Mouse (Mus musculus) effector memory CD4-positive, alpha-beta T cell, adult 7 months (primary cell): ENCODE data around the gene Gm49673. TPM values are rescaled to one million over a fixed set of nuclear protein-coding genes. Genes with fewer than 3 reads are reported as not detected.

Experiments used
- polyA plus RNA-seq: library from polyadenylated mRNA; unstranded; fragments of 100-300 nt; shearing (Covaris generic); gene quantifications from one replicate; pipeline ENCODE4 v1.2.1, GENCODE M21; 2017

The Gm49673 gene
- polyA plus RNA-seq = 0.27 TPM

GRCm38 (mm10) chr17:8147439-8148316, at the start of gene Gm49673, which contains the start of gene Rnaset2a:
Gene Gm49673, minus strand, starts transcription at chr17:8147788.
Gene Rnaset2a, minus strand, starts transcription at chr17:8148097.

DNA sequence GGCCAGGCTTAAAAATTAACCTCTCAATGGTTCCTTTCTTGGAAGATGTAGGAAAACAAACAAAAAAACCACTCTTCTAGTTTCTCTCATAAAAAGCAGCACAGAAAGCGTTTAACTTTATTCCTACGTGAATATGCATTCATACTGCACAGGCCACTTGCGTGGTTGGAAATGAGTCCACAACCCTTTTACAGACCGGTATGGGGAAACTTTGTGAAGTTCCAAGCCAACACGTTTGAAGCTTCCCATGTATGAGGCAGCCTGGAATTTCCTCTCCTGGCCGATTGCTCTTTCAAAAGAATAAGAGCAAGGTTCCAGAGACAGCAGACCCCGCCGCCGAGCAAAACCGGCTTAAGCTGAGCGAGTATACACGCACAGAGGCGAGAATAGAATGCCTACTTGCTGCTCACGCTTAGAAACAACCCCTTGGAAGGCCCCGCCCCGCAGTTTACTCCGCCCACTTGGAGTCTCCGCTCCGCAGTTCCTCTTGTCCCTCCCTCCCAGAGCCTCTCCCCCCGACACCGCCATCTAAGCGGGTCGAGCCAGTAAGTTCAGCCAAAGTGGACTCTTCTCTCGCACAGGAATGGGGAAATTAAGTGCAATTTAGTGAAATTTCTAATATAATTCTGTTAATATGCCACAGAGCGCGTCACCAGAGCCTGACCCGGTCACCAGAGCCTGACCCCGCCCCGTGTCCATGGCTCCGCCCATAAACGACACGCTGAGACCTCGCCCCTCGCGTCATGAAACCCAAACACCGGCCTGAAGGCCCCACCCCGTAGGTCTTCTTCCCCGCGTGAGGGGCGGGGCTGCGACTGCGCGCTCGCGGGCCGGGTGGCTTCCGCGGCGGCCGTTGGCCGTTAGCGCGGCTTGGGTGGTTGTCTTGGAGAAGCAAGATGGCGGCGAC, 17.4 kb upstream of the Gm49673 start, which contains the start of gene Fgfr1op:
Gene Fgfr1op (plus strand): TSS at position 801 of the 907 bp plus-strand sequence.

Other genes starting within 250 kb of the Gm49673 start
- 724 TPM for gene Tagap, start 221.8 kb downstream of the Gm49673 start, polyA plus RNA-seq
- 9.7 TPM for gene Rsph3a, start 202.2 kb downstream of the Gm49673 start, polyA plus RNA-seq
- gene Rnaset2a, start 309 bp upstream of the Gm49673 start, polyA plus RNA-seq = 32.8 TPM
- 25.5 TPM for gene Fgfr1op, start 17.7 kb upstream of the Gm49673 start, polyA plus RNA-seq
- 8.8 TPM for gene Ccr6, start 88.3 kb upstream of the Gm49673 start, polyA plus RNA-seq
- 175 TPM for gene Mpc1, start 135.1 kb upstream of the Gm49673 start, polyA plus RNA-seq
- 196 TPM for gene Sft2d1, start 163.3 kb upstream of the Gm49673 start, polyA plus RNA-seq
- gene Prr18, start 189.7 kb upstream of the Gm49673 start, polyA plus RNA-seq = not detected
- gene T2, start 208.2 kb upstream of the Gm49673 start, polyA plus RNA-seq = 0.82 TPM